Mouse (Mus musculus) retina, embryonic 14.5 days (tissue): ENCODE measurements around the gene Six3.
A peak's percentile ranks its signal among the peaks of the same experiment; 100 is the strongest.

Source experiments
- DNase-seq: peaks from one replicate; pipeline ENCODE4 v3.0.0-alpha.2; 2015; ENCODE audit warnings: low spot score

The Six3 gene

DNA sequence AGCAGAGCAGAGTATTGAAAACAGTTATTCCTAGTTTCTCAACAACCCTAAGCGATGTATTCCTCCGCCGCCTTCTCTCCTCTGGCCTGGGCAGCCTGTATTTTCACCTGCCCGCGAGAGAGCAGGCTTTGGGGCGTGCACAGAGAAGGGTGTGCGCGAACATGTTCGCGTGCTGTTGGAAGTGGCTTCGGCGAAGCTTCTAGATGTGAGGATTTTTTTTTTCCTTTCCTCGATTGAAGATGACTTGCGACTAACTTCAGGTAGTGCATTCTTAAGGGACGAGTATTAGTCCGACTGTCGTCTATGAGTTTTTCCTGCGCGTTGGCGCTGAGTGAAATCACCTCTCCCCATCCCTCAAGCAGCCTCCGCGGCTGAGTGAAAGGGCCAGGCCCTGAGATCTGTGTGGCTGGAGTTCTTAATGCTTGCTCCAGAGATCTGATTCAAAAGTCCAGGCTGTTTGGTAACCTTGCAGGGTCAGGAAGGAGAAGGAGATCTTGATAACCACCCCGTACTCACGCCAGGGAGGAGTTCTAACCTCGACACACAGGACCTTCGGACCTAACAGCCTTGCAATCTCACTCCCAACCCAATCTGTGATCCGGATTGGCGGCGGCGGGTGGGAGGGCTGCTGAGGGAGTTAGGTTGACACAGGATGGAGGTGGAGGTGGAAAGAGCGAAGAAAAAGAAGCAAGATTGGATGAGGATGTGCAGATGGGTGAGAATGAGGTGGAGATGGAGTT, 712 bp upstream of the Six3 start:
- DNase-seq, result peak; percentile 63

- peak; percentile 66 for DNase-seq
These were observed 758 bp downstream of the Six3 start for GRCm38 (mm10) chr17:85614011-85614721.

DNA sequence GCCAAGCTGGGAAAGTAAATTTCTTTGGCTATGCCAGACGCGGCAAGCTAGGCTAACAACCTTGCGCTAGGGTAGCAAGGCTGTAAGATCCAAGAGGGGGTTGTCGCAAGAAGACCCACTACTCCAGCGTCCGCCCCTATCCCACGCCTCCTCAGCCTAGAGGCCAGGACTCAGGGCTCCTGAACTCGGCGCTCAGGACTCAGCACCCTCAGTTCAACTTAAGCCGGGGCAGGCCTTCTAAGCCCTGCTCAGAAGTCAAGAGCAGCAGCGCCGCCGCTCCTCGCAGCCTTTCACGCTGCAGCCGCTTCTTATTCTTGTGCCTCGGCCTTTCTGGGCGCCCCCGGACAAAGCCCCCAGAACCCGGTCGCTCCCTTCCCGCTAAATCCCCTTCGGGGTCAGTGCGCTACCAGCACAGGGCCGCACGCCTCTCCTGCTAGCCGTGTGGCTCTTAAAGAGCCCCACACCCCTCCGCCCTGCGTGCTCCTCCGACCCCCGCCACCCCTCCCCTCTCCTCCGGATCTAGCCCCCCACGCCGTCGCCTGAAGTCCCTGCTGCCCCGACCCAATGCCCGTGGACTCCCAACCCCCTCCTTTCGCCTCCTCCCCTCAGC, 1.4 kb downstream of the Six3 start:
- DNase-seq, result peak; percentile 83

- no peak for DNase-seq
These were observed 2.2 kb downstream of the Six3 start for GRCm38 (mm10) chr17:85615586-85615985.

DNA sequence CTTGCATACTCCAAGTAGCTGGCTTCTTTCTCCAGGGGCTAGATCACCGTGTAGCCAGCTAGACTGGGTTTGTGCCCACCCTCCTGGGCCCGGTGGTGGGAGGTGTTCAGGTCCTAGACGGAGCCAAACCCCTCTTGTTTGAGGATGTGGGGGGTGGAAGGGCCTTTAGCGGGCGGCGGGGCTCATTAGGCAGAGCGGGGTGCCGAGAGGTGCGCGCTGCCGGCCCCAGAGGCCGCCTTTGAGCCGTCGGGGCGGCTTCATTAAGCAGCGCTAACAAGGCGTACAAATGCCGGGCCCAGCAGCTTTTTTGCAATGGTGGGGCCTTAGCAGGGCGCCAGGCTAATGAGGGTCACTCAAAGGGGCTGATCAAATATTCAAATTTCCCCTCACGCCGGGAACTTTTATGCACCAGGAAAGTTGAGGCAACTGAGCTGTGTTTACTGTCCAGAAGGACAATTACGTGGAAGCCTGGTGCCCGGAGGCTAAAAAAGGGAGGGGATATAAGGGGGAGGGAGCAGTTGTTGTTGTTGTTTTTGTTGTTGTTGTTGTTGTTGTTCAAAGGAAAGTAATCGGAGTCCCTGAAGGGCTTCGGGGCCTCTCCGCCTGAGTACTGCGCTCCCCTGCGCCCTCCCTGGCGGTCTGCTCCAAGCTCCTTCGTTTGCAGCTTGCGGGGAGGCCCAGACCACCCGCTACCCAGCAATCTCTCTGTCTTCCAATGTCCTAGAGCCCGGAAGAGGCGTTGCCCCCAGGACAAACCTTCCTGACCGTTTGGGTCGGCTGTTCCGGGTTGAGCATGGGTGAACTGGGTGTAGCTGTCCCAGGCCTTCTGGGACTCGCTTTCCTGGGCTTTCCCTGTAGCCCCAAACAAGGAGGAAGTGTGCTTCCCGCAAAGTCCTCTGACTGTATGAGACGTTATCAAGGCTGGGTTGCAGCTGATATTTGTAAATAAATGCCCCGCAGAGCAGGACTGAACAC, 3.4 kb downstream of the Six3 start:
- peak; percentile 83 for DNase-seq

DNA sequence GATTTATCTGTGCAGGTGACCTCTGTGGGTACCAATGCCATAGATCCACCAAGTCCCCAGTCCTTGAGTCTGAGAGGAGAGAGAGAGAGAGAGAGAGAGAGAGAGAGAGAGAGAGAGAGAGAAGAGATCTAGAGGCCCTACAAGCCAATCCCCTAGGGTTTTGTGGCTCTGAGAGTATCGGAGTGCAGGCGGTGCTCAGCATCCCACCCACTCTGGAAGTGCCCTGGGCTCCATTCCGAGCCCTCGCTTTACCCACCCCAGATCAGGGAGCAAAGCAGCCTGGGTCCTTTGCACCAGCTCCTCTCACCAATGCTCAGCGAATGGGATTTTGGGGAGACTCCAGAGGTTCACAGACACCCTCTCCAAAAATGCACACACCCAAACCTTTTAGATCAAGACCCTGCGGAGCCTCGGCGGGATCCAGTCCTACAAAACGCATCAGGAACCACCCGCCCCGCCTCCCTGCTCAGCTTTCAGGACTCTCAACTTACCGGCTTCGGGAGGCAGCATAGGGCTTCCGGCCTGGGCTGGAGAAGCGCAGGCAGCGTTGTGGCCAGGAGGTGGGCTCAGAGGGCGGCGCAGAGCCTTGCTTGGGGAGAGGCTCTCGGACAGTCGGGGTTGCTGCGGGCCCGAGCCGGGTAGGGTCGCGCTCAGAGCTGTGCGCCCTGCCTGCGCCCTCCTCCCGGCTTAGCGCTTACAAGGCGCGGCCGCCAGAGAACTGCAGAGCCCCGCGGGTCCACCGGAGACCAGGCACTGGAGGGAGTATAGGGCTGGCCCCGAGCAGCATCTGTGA, 4.4 kb downstream of the Six3 start:
- DNase-seq, result peak; percentile 76

GRCm38 (mm10) chr17:85618359-85619112, 5.1 kb downstream of the Six3 start:
- DNase-seq, result peak; percentile 81

DNA sequence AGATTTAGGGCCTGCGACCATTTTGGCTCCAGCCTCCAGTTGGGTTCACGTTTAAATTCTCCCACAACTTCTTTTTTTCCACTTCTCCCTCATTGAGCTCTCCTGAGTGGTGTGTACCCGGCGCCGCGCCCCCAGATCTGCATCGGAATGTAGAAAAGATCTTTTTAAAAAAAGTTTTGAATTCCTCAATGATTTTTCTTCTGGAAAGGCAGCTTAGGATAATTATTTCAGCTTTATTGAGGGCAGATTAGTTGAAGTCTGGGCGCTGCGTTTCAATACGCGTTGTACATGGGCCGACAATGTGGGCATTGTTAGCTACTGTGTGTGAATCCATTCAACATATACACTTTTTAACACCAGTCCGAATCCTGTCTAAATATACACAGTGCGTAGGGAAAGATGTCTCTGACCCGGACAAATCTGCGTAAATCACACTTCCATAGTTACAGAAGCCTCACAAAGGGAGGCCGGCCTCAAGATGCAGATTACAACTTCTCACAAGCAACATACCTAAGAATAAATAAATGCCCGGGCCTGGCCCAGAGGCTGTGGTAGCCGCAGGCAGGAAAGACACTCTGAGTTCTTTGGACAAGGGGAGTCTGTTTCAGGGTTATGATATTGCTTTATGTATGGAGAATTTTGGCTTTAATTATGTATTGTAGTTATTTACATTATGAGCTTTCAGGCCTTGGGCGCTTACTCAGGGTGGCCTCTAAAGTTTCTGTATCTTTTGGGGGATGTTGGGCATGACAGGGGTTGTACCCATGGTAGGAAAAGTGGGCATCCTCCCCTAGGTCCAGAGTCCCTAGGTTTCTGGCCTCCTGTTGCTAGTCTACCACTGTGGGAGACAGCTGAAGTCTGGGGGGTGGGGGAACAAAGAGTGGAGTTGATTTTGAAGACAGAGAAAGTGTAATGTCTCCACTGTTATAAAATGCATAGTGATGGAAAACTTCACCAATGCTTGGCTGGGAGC, 6.0 kb downstream of the Six3 start:
- no peak for DNase-seq

DNA sequence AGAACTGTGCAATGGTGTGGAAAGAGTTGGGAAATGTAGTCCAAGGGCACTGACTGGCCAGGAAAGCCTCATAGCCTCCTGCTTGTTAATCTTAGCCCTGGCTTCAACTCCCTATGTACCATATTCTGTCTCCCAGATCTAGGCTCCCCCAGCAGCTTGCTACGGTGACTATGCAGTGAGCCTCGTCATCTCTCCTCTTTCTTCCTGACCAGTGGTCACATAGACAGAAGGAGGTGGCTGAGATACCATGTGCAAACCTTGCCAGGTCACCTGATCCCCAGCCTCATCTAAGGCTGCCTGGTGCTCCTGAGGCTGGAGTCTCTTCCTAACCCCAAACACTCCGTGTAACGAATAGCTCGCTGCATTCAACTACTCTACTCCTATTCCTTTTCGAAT, 6.7 kb downstream of the Six3 start:
- DNase-seq, result peak; percentile 75

DNA sequence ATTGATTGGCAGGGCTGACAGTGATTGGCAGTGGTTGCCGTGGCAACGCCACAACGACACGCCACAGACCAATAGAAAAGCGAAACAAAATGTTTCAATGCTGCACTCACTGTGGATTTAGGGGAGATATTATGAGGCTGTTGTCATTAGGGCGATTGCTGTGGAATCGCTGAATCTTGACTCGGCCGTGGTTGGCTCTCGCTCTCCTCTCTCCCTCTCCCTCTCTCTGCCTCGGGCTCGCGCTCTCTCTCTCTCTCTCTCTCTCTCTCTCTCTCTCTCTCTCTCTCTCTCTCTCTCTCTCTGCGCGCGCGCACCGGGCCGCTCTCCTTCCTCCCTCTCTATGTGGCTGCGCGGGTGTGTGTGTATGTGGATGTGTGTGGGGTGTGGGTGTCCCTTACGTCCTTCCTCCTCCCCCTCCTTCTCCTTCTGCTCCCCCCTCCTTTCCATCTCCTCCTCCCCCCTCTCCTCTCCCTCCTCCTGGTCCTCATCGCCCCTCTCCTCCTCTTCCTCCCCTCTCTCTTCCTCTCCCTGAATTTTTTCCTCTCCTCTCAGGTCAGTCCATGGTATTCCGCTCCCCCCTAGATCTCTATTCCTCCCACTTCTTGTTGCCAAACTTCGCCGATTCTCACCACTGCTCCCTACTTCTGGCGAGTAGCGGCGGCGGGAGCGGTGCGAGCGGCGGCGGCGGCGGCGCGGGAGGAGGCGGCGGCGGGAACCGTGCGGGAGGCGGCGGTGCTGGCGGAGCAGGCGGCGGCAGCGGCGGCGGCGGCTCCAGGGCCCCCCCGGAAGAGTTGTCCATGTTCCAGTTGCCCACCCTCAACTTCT, 7.5 kb downstream of the Six3 start:
- peak; percentile 95 for DNase-seq

GRCm38 (mm10) chr17:85621505-85622310, 8.3 kb downstream of the Six3 start:
- DNase-seq, result peak; percentile 52

GRCm38 (mm10) chr17:85622493-85623157, 9.2 kb downstream of the Six3 start:
- DNase-seq, result peak; percentile 43

GRCm38 (mm10) chr17:85623161-85624050, 10.0 kb downstream of the Six3 start:
- DNase-seq, result peak; percentile 63

DNA sequence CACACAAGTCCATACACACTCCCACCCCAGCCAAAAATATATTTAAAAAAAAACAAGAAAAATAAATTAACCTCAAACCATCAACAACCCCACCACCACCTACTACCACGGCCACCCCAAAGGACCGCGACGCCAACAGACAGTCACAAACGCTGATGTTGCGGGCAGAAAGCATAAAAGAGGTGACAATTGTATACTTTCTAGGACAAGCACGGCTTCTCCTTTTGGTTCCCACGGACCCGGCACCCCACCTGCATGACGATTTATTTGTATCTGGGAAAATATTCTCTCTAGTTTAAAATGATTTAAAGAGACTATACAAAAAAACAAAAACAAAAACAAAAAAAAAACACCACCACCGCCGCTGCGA, 10.6 kb downstream of the Six3 start:
- no peak for DNase-seq

- peak; percentile 49 for DNase-seq
These were observed 11.9 kb downstream of the Six3 start for GRCm38 (mm10) chr17:85624981-85625940.
